Mouse (Mus musculus) limb, embryonic 14.5 days (tissue): Measurements from ENCODE around the gene Tmem198b. TPM values are rescaled to one million over a fixed set of nuclear protein-coding genes. Genes with fewer than 3 reads are reported as not detected.
A peak's percentile ranks its signal among the peaks of the same experiment; 100 is the strongest.
"Not testable (repeated sequence)": the region's sequence is repeated elsewhere in the genome, so short reads cannot be mapped to it uniquely, and the experiment has no call there.

Experiments used
- ATAC-seq: fragments of 200-750 bp; cut with Nextera tagmentation; 2 replicates; pipeline ENCODE4 v1.8.0; 2017; ENCODE audit warnings: low read depth, moderate number of reproducible peaks, moderate TSS enrichment; ENCODE audit not compliant: low FRiP score
- DNase-seq: peaks from one replicate; pipeline ENCODE4 v3.0.0-alpha.2; 2015; ENCODE audit warnings: low spot score
- H3K27ac ChIP-seq: fragments of 300-500 bp; sonication (generic); replicated peaks from 2 replicates; pipeline ENCODE4 v1.5.1; 2014; ENCODE audit warnings: low read depth, mild to moderate bottlenecking, low read length, moderate library complexity, mixed read lengths
- H3K27me3 ChIP-seq: fragments of 300-500 bp; sonication (generic); 2 replicates; pipeline ENCODE4 v1.6.1; 2014; ENCODE audit warnings: low read length, mixed read lengths; ENCODE audit not compliant: control insufficient read depth, insufficient read depth
- H3K36me3 ChIP-seq: fragments of 300-500 bp; sonication (generic); 2 replicates; pipeline ENCODE4 v1.6.1; 2014; ENCODE audit warnings: mild to moderate bottlenecking, low read length, moderate library complexity, mixed read lengths; ENCODE audit not compliant: control insufficient read depth, insufficient read depth
- H3K4me1 ChIP-seq: fragments of 300-500 bp; sonication (generic); 2 replicates; pipeline ENCODE4 v1.6.1; 2014; ENCODE audit warnings: antibody characterized with exemption, low read length, mixed read lengths; ENCODE audit not compliant: control insufficient read depth, insufficient read depth
- H3K4me2 ChIP-seq: fragments of 300-500 bp; sonication (generic); replicated peaks from 2 replicates; pipeline ENCODE4 v1.6.1; 2014; ENCODE audit warnings: low read depth, mild to moderate bottlenecking, low read length, moderate library complexity; ENCODE audit not compliant: severe bottlenecking
- H3K4me3 ChIP-seq: fragments of 300-500 bp; sonication (generic); replicated peaks from 2 replicates; pipeline ENCODE4 v1.5.1; 2014; ENCODE audit warnings: low read length
- H3K9ac ChIP-seq: fragments of 300-500 bp; sonication (generic); 2 replicates; pipeline ENCODE4 v1.6.1; 2014; ENCODE audit warnings: mild to moderate bottlenecking, low read depth, low read length, moderate library complexity; ENCODE audit not compliant: severe bottlenecking
- H3K9me3 ChIP-seq: fragments of 300-500 bp; sonication (generic); 2 replicates; pipeline ENCODE4 v1.6.1; 2016; ENCODE audit warnings: low read length; ENCODE audit not compliant: control insufficient read depth
- POLR2A ChIP-seq: fragments of 200-500 bp; IDR thresholded peaks from 2 replicates; pipeline ENCODE4 v1.8.0; 2012; ENCODE audit warnings: inconsistent platforms, mild to moderate bottlenecking, moderate library complexity, borderline replicate concordance; ENCODE audit not compliant: insufficient read depth, insufficient read length; ENCODE audit errors: extremely low read depth
- WGBS: fragments of 180-500 bp; shearing (Covaris S2); extraction: QIAGEN DNeasy Blood & Tissue Kit; methylation state at CpG from one replicate; pipeline ENCODE4 v1.1.7; 2014; 5-methylcytosine and 5-hydroxymethylcytosine counted together
- polyA plus RNA-seq, 2 experiments: library from polyadenylated mRNA; depleted of rRNA in 1 of 2; stranded (reverse) in 1 of 2; unstranded in 1 of 2; fragments of >200 nt; fragmentation: Nextera tagmentation in 1 of 2; extraction: Ambion mirVana in 1 of 2; gene quantifications; 2 replicates each; pipeline versions ENCODE4 v1.2.1 to v1.2.3; 2012 to 2014

The Tmem198b gene
- polyA plus RNA-seq, 2 experiments, result 14.9 to 41.3 TPM

DNA sequence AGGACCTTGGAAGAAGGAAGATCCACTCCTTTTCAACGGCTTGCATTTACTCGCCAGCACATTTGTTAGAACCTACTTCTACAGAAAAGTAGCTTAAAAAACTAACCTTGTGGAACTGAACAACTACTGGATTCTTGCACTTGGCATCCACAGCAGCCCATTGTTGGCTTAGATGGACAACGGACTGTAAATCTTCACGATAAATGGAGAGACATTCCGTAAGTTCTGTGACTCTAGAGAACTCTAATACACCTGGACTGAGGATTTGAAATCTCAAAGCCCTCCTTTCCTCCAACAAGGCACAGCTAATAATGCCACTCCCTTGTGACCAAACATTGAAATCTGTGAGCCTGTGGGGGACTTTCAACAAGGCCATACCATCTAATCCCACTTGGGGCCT is 39.1 kb upstream of the Tmem198b start:
- H3K36me3 ChIP-seq, result peaks cover 71% of the 10 kb centered on the region
- ATAC-seq (no peak), DNase-seq (no peak)
- no peak overlapping the region for H3K4me3 ChIP-seq
- no peak overlapping the region for H3K4me2 ChIP-seq
- 90% methylated on average over 5 of the region's 5 CpGs for WGBS
- H3K27me3 ChIP-seq, result no peaks in the 10 kb centered on the region
- no peaks in the 10 kb centered on the region for H3K9me3 ChIP-seq
- H3K4me1 ChIP-seq, result peaks cover 5% of the 10 kb centered on the region; the same call in 1 of the 2 replicates
- TF ChIP-seq POLR2A, result no peak
- H3K27ac ChIP-seq, result no peak overlapping the region
- H3K9ac ChIP-seq, result no peak overlapping the region

DNA sequence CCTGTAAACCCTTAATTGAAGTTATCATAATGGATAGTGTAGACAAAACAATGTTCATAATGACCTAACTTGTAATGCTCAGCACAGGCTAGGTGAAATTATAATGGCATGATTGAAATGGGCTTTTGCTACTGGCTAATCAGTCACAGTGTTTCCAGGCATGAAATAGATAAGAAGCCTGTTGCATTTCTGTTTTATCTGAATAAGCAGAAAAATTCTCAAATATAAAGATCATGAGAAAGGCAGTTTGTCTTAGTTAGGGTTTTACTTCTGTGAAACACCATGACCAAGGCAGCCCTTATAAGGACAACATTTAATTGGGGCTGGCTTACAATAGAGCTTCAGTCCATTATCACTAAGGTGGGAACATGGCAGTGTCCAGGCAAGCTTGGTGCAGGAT is 36.4 kb upstream of the Tmem198b start:
- TF ChIP-seq POLR2A, result no peak
- H3K36me3 ChIP-seq, result peaks cover 72% of the 10 kb centered on the region
- H3K4me2 ChIP-seq, result no peak overlapping the region
- no peak overlapping the region for H3K27ac ChIP-seq
- H3K4me3 ChIP-seq, result no peak overlapping the region
- no peaks in the 10 kb centered on the region for H3K27me3 ChIP-seq
- ATAC-seq (no peak), DNase-seq (no peak)
- H3K9me3 ChIP-seq, result no peaks in the 10 kb centered on the region
- H3K9ac ChIP-seq, result no peak overlapping the region
- peaks cover under 1% of the 10 kb centered on the region; the same call in 1 of the 2 replicates for H3K4me1 ChIP-seq

DNA sequence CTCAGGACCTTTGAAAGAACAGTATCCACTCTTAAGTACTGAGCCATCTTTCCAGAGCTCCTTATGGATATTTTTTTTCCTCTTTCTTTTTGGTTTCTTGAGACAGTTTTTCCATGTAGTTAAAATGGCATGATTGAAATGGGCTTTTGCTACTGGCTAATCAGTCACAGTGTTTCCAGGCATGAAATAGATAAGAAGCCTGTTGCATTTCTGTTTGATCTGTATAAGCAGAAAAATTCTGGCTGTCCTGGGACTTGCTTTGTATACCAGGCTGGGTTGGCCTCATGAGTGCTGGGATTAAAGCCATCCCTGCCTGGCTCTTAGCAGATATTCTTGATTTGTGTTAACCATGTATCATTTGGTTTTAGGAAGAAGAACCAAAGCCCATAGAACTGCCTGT is 35.3 kb upstream of the Tmem198b start:
- no peaks in the 10 kb centered on the region for H3K4me1 ChIP-seq
- DNase-seq (no peak), ATAC-seq (no peak)
- no peak for TF ChIP-seq POLR2A
- H3K27ac ChIP-seq, result no peak overlapping the region
- H3K9ac ChIP-seq, result no peak overlapping the region
- no peaks in the 10 kb centered on the region for H3K27me3 ChIP-seq
- H3K36me3 ChIP-seq, result peaks cover 79% of the 10 kb centered on the region
- no peaks in the 10 kb centered on the region for H3K9me3 ChIP-seq
- H3K4me2 ChIP-seq, result no peak overlapping the region
- no peak overlapping the region for H3K4me3 ChIP-seq

DNA sequence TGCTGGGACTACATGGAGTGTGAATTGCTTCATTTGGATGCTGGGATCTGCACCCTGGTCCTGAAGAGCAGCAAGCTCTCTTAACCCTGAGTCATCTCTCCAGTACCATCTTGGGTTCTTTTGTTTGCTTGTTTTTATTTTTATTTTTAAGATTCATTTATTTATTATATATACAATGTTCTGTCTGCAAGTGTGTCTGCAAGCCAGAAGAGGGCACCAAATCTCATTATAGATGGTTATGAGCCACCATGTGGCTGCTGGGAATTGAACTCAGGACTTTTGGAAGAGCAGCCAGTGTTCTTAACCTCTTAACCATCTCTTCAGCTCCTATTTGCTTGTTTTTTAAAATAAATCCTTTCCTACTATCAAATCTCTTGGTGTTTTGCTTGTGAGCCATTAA is 33.2 kb upstream of the Tmem198b start:
- no peak overlapping the region for H3K27ac ChIP-seq
- H3K27me3 ChIP-seq, result no peaks in the 10 kb centered on the region
- H3K9ac ChIP-seq, result no peak overlapping the region
- peaks cover 78% of the 10 kb centered on the region for H3K36me3 ChIP-seq
- DNase-seq (no peak), ATAC-seq (no peak)
- no peak overlapping the region for H3K4me3 ChIP-seq
- no peak overlapping the region for H3K4me2 ChIP-seq
- H3K9me3 ChIP-seq, result no peaks in the 10 kb centered on the region
- TF ChIP-seq POLR2A, result no peak
- no peaks in the 10 kb centered on the region for H3K4me1 ChIP-seq

- Histone ChIP-seq H3K4me2 (no peak overlapping the region), H3K9ac (no peak overlapping the region), H3K27ac (no peak overlapping the region), H3K36me3 (peaks cover 30% of the 10 kb centered on the region), H3K27me3 (no peaks in the 10 kb centered on the region), H3K4me3 (no peak overlapping the region), H3K4me1 (peaks cover 10% of the 10 kb centered on the region), H3K9me3 (no peaks in the 10 kb centered on the region)
- DNase-seq, result no peak
- no peak for TF ChIP-seq POLR2A
- 98% methylated on average over 9 of the region's 9 CpGs for WGBS
- ATAC-seq, result no peak
Observed at GRCm38 (mm10) chr10:128823821-128824220, 19.7 kb upstream of the Tmem198b start.

DNA sequence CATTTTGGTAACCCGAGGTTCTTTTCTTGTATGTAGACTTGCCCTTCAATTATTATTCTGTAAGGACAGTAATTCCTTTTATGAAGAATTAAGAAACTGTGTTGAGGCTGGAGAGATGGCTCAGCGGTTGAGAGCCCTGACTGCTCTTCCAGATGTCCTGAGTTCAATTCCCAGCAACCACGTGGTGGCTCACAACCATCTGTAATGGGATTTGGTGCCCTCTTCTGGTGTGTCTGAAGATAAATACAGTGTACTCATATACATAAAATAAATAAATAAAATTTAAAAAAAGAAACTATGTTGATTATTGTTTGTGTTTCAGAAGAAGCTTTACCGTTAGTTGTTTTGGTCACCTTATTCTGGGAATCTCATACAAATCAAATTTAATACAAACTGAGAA is 18.9 kb upstream of the Tmem198b start:
- not testable (repeated sequence) for H3K9ac ChIP-seq, H3K27me3 ChIP-seq, ATAC-seq, H3K9me3 ChIP-seq, H3K27ac ChIP-seq, DNase-seq
- whole genome bisulfite sequencing, result 84% methylated on average over 4 of the region's 4 CpGs
- peaks cover 30% of the 10 kb centered on the region for H3K36me3 ChIP-seq
- H3K4me1 ChIP-seq, result peaks cover 10% of the 10 kb centered on the region
- peak overlapping the region; percentile 83 for H3K4me3 ChIP-seq
- H3K4me2 ChIP-seq, result peak overlapping the region; percentile 77
